Mouse (Mus musculus) myocyte (in vitro differentiated cells): ENCODE measurements around the gene Fgd2.

Experiments used
- MAX ChIP-seq: IDR thresholded peaks from one replicate; pipeline ENCODE4 v1.6.1; 2011; ENCODE audit warnings: low read depth, mild to moderate bottlenecking, control low read depth
- MYOG ChIP-seq, 3 experiments: IDR thresholded peaks; one replicate each; pipeline ENCODE4 v1.6.1; 2011; ENCODE audit warnings: control low read depth in 2 of 3, low read depth in 2 of 3, mild to moderate bottlenecking in 2 of 3; ENCODE audit not compliant: insufficient read length in 2 of 3, control insufficient read depth in 1 of 3, insufficient read depth in 1 of 3
- POLR2A ChIP-seq: IDR thresholded peaks from one replicate; pipeline ENCODE4 v1.6.1; 2011; ENCODE audit warnings: low read depth, mild to moderate bottlenecking, control low read depth, moderate library complexity; ENCODE audit not compliant: insufficient read length
- POLR2AphosphoS2 ChIP-seq: IDR thresholded peaks from one replicate; pipeline ENCODE4 v1.6.1; 2011; ENCODE audit warnings: low read depth, control low read depth; ENCODE audit not compliant: insufficient read length
- SRF ChIP-seq: IDR thresholded peaks from one replicate; pipeline ENCODE4 v1.6.1; 2011; ENCODE audit warnings: low read depth; ENCODE audit not compliant: control insufficient read depth, insufficient read length
- TCF12 ChIP-seq: IDR thresholded peaks from one replicate; pipeline ENCODE4 v1.6.1; 2011; ENCODE audit warnings: mild to moderate bottlenecking, control low read depth; ENCODE audit not compliant: poor library complexity, insufficient read depth, severe bottlenecking

- no peak for TF ChIP-seq MYOG (IDR thresholded peaks at IDR 0.05; ENCODE audit: control insufficient read depth in 1 of 3, insufficient read depth in 1 of 3, insufficient read length in 2 of 3, low read depth in 2 of 3)
- no peak for TF ChIP-seq POLR2A
- no peak for TF ChIP-seq POLR2AphosphoS2
- TF ChIP-seq SRF = no peak
- no peak for TF ChIP-seq MAX
- TF ChIP-seq TCF12 = no peak
Observed at GRCm38 (mm10) chr17:29425345-29425744, 64.6 kb downstream of the Fgd2 start.
